Mouse (Mus musculus): ENCODE data around the gene Olfr1532-ps1.
"Not testable (repeated sequence)": the region's sequence is repeated elsewhere in the genome, so short reads cannot be mapped to it uniquely, and the experiment has no call there.

GRCm38 (mm10) chr7:106920961-106921360 lies 13.2 kb downstream of the Olfr1532-ps1 start:
- TF ChIP-seq POLR2A (IDR thresholded peaks at IDR 0.05; ENCODE audit: borderline replicate concordance, extremely low read depth, insufficient read depth, insufficient read length, poor library complexity, severe bottlenecking); CTCF (IDR thresholded peaks at IDR 0.05; ENCODE audit: borderline replicate concordance, extremely low read depth, insufficient read depth, insufficient read length): not testable (repeated sequence)

Data from brain, embryonic 14.5 days (tissue).